Mouse (Mus musculus) heart, embryonic 11.5 days (tissue): ENCODE data around the gene Wdfy2. TPM values are rescaled to one million over a fixed set of nuclear protein-coding genes. Genes with fewer than 3 reads are reported as not detected.
A peak's percentile ranks its signal among the peaks of the same experiment; 100 is the strongest.

ENCODE experiments used
- ATAC-seq: fragments of 200-750 bp; cut with Nextera tagmentation; replicated peaks from 2 replicates; pipeline ENCODE4 v1.8.0; 2017; ENCODE audit warnings: moderate library complexity; ENCODE audit not compliant: insufficient number of reproducible peaks, low FRiP score, low TSS enrichment
- H3K27ac ChIP-seq: fragments of 300-500 bp; sonication (generic); 2 replicates; pipeline ENCODE4 v1.5.1; 2014; ENCODE audit warnings: mild to moderate bottlenecking, low read depth, low read length
- H3K27me3 ChIP-seq: fragments of 300-500 bp; sonication (generic); 2 replicates; pipeline ENCODE4 v1.6.1; 2014; ENCODE audit warnings: mild to moderate bottlenecking, low read length, mixed read lengths; ENCODE audit not compliant: control insufficient read depth, insufficient read depth
- H3K36me3 ChIP-seq: fragments of 300-500 bp; sonication (generic); 2 replicates; pipeline ENCODE4 v1.6.1; 2014; ENCODE audit warnings: mild to moderate bottlenecking, low read length, moderate library complexity, mixed read lengths; ENCODE audit not compliant: control insufficient read depth, insufficient read depth
- H3K4me1 ChIP-seq: fragments of 300-500 bp; sonication (generic); 2 replicates; pipeline ENCODE4 v1.6.1; 2014; ENCODE audit warnings: low read length; ENCODE audit not compliant: control insufficient read depth, insufficient read depth
- H3K4me2 ChIP-seq: fragments of 300-500 bp; sonication (generic); 2 replicates; pipeline ENCODE4 v1.6.1; 2014; ENCODE audit warnings: mild to moderate bottlenecking, moderate library complexity
- H3K4me3 ChIP-seq: fragments of 300-500 bp; sonication (generic); 2 replicates; pipeline ENCODE4 v1.5.1; 2014; ENCODE audit warnings: low read depth, low read length
- H3K9ac ChIP-seq: fragments of 300-500 bp; sonication (generic); 2 replicates; pipeline ENCODE4 v1.6.1; 2014; ENCODE audit warnings: mild to moderate bottlenecking, low read depth, low read length, moderate library complexity
- H3K9me3 ChIP-seq: fragments of 300-500 bp; sonication (generic); replicated peaks from 2 replicates; pipeline ENCODE4 v1.6.1; 2016; ENCODE audit warnings: low read length; ENCODE audit not compliant: control insufficient read depth
- WGBS: fragments of 180-500 bp; shearing (Covaris S2); extraction: QIAGEN DNeasy Blood & Tissue Kit; methylation state at CpG from one replicate; pipeline ENCODE4 v1.1.7; 2014; ENCODE audit not compliant: insufficient replicate concordance; 5-methylcytosine and 5-hydroxymethylcytosine counted together
- polyA plus RNA-seq: library from polyadenylated mRNA; unstranded; fragments of >200 nt; fragmentation: Nextera tagmentation; extraction: Ambion mirVana; gene quantifications from 2 replicates; pipeline ENCODE4 v1.2.1, GENCODE M21; 2014

The Wdfy2 gene
- polyA plus RNA-seq, 1 experiment from 2014 or later: 7.6 TPM

- 75% methylated on average over 5 of the region's 5 CpGs for WGBS
- H3K4me3 ChIP-seq: no peak overlapping the region
- ATAC-seq: no peak
- no peak overlapping the region for H3K9ac ChIP-seq
- no peaks in the 10 kb centered on the region; the same call in 1 of the 2 replicates for H3K36me3 ChIP-seq
- peaks cover 4% of the 10 kb centered on the region; the same call in 1 of the 2 replicates for H3K9me3 ChIP-seq
- no peaks in the 10 kb centered on the region for H3K27me3 ChIP-seq
- peaks cover 11% of the 10 kb centered on the region for H3K4me1 ChIP-seq
- no peak overlapping the region for H3K27ac ChIP-seq
- H3K4me2 ChIP-seq: no peak overlapping the region
Observed at GRCm38 (mm10) chr14:62867069-62867468, 29.6 kb downstream of the Wdfy2 start.

- ATAC-seq: no peak
- H3K27ac ChIP-seq: no peak overlapping the region
- H3K9me3 ChIP-seq: peaks cover 4% of the 10 kb centered on the region; the same call in 1 of the 2 replicates
- H3K27me3 ChIP-seq: no peaks in the 10 kb centered on the region
- no peak overlapping the region for H3K4me2 ChIP-seq
- H3K4me3 ChIP-seq: no peak overlapping the region
- peaks cover 11% of the 10 kb centered on the region for H3K4me1 ChIP-seq
- H3K36me3 ChIP-seq: no peaks in the 10 kb centered on the region; the same call in 1 of the 2 replicates
- 84% methylated on average over 1 of the region's 1 CpGs for WGBS
- H3K9ac ChIP-seq: no peak overlapping the region
Observed at GRCm38 (mm10) chr14:62867576-62867975, 30.1 kb downstream of the Wdfy2 start.

- Histone ChIP-seq H3K4me1 (peaks cover 11% of the 10 kb centered on the region), H3K4me2 (no peak overlapping the region), H3K9ac (no peak overlapping the region), H3K27ac (no peak overlapping the region), H3K9me3 (peaks cover 4% of the 10 kb centered on the region; the same call in 1 of the 2 replicates), H3K27me3 (no peaks in the 10 kb centered on the region), H3K36me3 (no peaks in the 10 kb centered on the region; the same call in 1 of the 2 replicates), H3K4me3 (no peak overlapping the region)
- ATAC-seq: no peak
- WGBS: 56% methylated on average over 3 of the region's 3 CpGs
Observed at GRCm38 (mm10) chr14:62868254-62868653, 30.8 kb downstream of the Wdfy2 start.

GRCm38 (mm10) chr14:62870238-62870638 lies 32.8 kb downstream of the Wdfy2 start:
- no peak overlapping the region for H3K9ac ChIP-seq
- no peak overlapping the region for H3K4me2 ChIP-seq
- peaks cover 6% of the 10 kb centered on the region; the same call in 1 of the 2 replicates for H3K4me1 ChIP-seq
- no peaks in the 10 kb centered on the region for H3K27me3 ChIP-seq
- no peaks in the 10 kb centered on the region; the same call in 1 of the 2 replicates for H3K36me3 ChIP-seq
- 95% methylated on average over 7 of the region's 7 CpGs for WGBS
- no peak overlapping the region for H3K27ac ChIP-seq
- no peak for ATAC-seq
- H3K9me3 ChIP-seq: peaks cover 4% of the 10 kb centered on the region; the same call in 1 of the 2 replicates
- no peak overlapping the region for H3K4me3 ChIP-seq

- 71% methylated on average over 5 of the region's 5 CpGs for WGBS
Observed at GRCm38 (mm10) chr14:62871431-62871830, 34.0 kb downstream of the Wdfy2 start.

GRCm38 (mm10) chr14:62871932-62872331 lies 34.5 kb downstream of the Wdfy2 start:
- Histone ChIP-seq H3K9me3 (peaks cover 4% of the 10 kb centered on the region; the same call in 1 of the 2 replicates), H3K4me3 (no peak overlapping the region), H3K27me3 (no peaks in the 10 kb centered on the region), H3K4me2 (no peak overlapping the region), H3K9ac (no peak overlapping the region), H3K4me1 (peaks cover 9% of the 10 kb centered on the region), H3K36me3 (no peaks in the 10 kb centered on the region; the same call in 1 of the 2 replicates), H3K27ac (peak overlapping the region; percentile 59)
- no peak for ATAC-seq
- WGBS: 66% methylated on average over 2 of the region's 2 CpGs

More at GRCm38 (mm10) chr14:62871431-62871830, 34.0 kb downstream of the Wdfy2 start:
- H3K36me3 ChIP-seq: no peaks in the 10 kb centered on the region; the same call in 1 of the 2 replicates
- no peak overlapping the region for H3K4me2 ChIP-seq
- peaks cover 6% of the 10 kb centered on the region; the same call in 1 of the 2 replicates for H3K4me1 ChIP-seq
- peak overlapping the region; percentile 59 for H3K27ac ChIP-seq
- H3K4me3 ChIP-seq: no peak overlapping the region
- ATAC-seq: no peak
- H3K9ac ChIP-seq: no peak overlapping the region
- H3K9me3 ChIP-seq: peaks cover 4% of the 10 kb centered on the region; the same call in 1 of the 2 replicates
- H3K27me3 ChIP-seq: no peaks in the 10 kb centered on the region

GRCm38 (mm10) chr14:62873820-62874219 lies 36.3 kb downstream of the Wdfy2 start:
- Histone ChIP-seq H3K27ac (no peak overlapping the region), H3K4me2 (no peak overlapping the region), H3K4me1 (peaks cover 20% of the 10 kb centered on the region), H3K9me3 (peaks cover 4% of the 10 kb centered on the region; the same call in 1 of the 2 replicates), H3K27me3 (no peaks in the 10 kb centered on the region), H3K36me3 (no peaks in the 10 kb centered on the region; the same call in 1 of the 2 replicates), H3K4me3 (no peak overlapping the region), H3K9ac (no peak overlapping the region)
- no peak for ATAC-seq
- WGBS: 79% methylated on average over 4 of the region's 4 CpGs

- Histone ChIP-seq H3K9me3 (peaks cover 4% of the 10 kb centered on the region; the same call in 1 of the 2 replicates), H3K4me1 (peaks cover 26% of the 10 kb centered on the region), H3K36me3 (no peaks in the 10 kb centered on the region; the same call in 1 of the 2 replicates), H3K27me3 (no peaks in the 10 kb centered on the region), H3K4me3 (no peak overlapping the region), H3K27ac (no peak overlapping the region), H3K9ac (no peak overlapping the region), H3K4me2 (no peak overlapping the region)
- 85% methylated on average over 8 of the region's 8 CpGs for WGBS
- no peak for ATAC-seq
Observed at GRCm38 (mm10) chr14:62874348-62874747, 36.9 kb downstream of the Wdfy2 start.

- Histone ChIP-seq H3K27ac (peak overlapping the region; percentile 79), H3K36me3 (no peaks in the 10 kb centered on the region), H3K4me2 (peak overlapping the region; percentile 50), H3K9ac (peak overlapping the region; percentile 28; the same call in 1 of the 2 replicates), H3K27me3 (no peaks in the 10 kb centered on the region), H3K9me3 (no peaks in the 10 kb centered on the region), H3K4me1 (peaks cover 30% of the 10 kb centered on the region), H3K4me3 (0 out of 2 replicates have a peak overlapping the region, but pooled peaks have one; percentile 8)
- peak; percentile 83 for ATAC-seq
- WGBS: 19% methylated on average over 6 of the region's 6 CpGs
Observed at GRCm38 (mm10) chr14:62878076-62878475, 40.6 kb downstream of the Wdfy2 start.
